Mouse (Mus musculus) adrenal gland, postnatal 36 days (tissue): ENCODE measurements at regions not wholly inside any gene's neighbourhood (a gene's known extent, or its start where the extent isn't known, plus 50 kb on each side); places are given as distances from the start of the nearest gene placed in this dataset.
"Not testable (repeated sequence)": the region's sequence is repeated elsewhere in the genome, so short reads cannot be mapped to it uniquely, and the experiment has no call there.

Experiments used
- DNase-seq, 2 experiments: peaks; one replicate each; pipeline ENCODE4 v3.0.0; 2021; ENCODE audit warnings: mixed read lengths in 1 of 2

DNA sequence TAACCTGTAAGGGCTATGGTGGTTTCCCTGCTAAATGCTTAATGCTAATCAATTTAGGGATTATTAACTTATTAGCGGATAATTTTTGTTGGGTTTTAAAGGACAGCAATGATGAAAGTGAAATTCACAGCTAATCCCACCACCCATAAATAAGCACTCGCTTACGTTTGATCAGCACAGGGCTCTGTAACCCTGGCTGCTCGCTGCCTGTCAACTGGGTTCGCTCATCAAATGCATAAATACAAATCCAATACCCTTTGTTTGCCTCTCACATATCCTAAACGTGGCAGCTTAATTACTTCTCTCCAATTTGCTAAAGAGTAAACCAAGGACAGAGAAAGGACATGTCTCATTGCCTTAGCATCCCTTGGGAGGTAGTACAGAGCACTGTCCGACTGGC, 187.5 kb upstream of the Plcz1 start:
- DNase-seq = no peak

DNA sequence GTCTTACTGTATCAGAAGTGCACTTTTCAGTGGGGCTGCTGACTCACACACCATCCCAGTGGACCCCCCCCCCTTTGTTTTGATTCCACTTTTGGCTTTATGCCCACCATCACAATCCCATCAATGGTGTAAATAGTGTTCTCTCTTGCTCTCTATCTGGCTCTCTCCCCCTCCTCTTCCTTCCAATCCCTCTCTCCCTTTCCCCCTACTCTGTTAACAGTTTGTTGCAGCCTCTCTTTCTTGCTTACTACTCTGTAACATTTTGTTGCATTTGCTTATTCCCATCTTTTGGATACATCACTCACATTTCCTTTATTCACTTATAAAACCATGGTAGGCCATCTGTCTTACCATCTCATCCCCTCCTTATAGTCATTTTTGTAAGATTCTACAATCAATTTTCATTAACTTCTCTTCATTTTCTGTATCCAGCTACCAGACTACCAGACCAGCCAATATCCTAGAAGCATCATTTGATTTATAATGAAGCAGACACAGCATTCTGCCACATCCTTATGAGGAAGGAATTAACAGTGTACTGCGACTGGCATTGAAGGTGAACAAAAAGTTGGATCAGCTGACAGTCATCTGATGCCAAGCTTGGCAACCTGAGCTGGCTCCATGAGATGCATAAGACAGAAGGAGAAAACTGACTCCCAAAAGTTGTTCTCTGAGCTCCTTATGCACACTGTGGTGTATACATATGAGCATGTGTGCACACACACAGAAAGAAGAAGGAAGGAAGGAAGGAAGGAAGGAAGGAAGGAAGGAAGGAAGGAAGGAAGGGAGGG, 181.5 kb upstream of the Plcz1 start:
- no peak for DNase-seq

DNA sequence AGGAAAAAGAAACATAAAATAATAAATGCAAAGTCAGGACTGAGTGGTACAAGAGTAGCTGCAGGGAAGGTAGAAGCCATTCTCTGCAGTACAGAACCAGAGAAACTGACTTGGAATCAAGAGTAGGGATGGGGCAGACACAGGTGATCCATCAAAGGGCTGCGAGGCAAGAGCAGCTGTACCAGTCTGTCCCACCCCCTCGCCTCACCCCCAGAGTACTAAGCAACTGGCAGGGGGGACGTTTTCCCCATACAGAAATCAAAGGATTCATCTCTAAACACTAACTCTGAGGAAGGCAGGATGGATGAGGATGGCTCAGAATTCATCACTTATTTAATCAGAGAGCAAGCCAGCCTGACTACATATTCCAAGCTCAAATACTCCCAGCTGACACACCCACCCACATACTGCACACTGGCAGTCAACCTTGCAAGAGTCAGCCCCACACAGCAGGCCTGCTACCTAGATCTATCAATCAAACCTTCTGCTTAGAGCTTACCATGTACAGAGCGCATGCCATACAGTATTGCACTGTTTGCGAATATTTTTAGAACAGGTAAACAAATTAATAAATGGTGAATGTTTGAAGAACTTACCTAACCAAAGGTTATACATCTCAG, 180.5 kb upstream of the Plcz1 start:
- DNase-seq = no peak

DNA sequence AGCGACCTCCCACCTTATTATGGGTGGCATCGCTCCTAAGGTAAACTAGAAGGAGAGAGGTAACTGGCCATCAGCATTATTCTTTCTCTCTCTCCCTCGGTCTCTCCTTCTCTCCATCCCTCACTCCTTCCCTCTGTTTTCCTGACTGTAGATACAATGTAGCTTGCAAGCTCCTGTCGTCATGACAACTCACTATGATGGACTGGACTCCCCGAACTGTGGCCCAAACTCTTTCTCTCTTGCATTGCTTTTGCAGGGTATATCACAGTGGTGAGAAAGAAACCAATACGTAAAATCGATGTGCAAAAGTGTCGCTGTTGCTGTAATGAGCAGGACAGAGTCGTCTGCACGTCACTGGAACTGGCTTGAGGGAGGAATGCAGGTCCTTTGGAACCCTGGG, 177.5 kb upstream of the Plcz1 start:
- no peak for DNase-seq

DNA sequence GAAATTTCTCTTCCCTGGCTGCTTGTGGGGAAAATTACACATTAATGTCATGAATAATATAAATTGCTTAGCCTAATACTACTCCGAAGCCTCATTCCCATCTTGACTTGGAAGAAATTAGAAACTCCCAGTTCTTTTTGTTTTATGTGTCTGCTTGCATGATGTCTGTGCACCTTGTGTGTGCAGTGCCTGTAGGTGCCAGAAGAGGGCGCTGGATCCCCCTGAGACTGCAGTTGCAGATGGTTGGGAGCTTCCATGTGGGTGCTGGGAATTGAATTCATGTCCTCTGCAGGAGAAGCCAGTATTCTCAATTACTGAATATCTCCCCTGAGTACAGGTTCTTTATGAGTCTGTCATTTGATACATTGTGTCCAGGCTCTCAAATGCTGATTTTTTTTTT, 171.1 kb upstream of the Plcz1 start:
- no peak for DNase-seq

DNA sequence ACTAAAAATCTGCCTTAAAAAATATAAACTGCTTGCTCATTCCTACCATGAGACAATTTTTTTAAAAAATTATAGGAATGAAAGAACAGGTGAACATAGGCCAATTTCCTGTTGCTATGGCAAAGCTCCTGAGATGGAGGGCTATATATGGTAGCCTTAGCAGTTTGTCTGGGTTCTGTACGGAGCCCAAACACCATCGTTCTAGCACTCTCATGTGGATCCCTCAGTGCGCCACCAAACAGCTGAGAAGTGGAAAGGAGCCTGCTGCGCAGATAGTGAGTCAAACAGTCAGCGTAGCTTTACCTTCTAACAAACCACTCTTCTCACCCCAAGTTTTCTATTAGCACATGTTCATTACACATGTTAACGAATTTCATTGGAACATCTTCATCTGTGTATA, 168.9 kb upstream of the Plcz1 start:
- DNase-seq = no peak

DNA sequence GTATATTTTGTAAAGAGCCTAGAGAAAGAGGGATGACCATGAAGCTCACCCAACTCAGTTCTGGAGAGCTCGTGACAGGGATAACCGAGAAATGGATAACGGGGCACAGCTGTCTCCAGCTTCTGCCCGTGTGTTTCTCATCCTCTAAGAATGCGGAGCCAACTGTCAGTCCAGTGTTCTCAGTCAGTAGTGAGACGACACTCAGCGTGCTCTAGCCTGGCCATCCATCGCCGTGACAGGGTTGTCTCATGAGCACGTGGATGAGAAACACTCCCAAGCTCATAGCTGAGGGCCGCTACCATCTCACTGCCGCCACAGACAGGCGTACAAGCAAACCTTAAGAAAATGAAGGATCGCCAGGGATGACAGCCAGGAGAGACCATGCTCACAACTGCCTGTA, 167.8 kb upstream of the Plcz1 start:
- no peak for DNase-seq

DNA sequence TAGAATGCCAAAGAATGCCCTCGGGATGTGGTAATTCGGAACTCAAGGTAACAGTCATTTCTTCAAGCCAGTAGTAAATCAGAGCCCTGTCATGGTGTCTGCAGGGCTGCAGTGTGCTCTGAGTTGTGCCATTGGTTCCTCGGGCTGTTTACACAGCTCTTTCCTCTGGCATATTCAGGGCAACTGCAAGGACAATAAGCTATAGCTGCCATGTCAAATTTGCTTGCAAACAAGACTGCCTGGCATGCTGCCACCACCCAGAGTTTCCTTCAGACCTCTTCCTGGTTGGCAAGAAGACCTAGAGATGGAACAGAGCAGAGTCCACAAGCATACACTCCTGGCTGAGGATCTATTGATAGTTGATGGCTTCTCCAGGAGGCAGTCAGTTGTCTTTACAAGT, 167.1 kb upstream of the Plcz1 start:
- DNase-seq = peak; percentile 75 to 90

DNA sequence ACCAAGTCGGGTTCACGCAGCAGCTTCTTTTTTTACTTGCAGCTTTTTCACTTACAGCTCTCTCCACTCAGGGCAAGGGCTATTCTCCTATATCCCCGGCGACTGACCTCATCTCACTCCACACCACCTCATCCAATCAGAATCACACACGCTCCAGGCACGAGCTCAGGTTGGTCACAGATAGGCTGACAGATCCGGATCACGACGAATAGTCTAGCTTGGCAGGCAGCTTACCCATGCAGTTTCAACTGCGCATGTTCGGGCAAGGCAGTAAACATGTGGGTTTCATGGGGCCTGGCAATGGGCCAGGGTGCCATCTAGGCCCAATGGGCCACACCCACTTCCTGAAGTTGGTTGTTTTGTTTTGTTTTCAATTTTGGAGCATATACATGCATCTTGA, 165.4 kb upstream of the Plcz1 start:
- not testable (repeated sequence) for DNase-seq

DNA sequence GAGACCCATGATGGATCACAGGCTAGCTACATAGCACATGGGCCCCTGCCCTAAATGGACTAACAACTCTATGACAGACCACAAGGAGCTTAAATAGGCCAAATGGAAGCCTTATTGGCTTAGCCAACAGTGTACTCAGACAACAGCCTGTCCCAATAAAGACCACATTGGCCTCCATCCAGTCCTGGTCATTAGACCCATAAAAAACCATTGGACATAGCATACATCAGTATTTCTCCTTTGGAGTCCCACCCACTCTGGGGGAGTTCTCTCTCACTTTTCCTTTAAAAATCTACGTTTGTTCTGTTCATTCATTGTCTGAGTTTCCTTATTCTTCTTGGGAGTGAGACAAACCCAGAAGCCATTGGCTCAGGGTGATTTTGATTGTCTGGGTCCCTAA, 160.1 kb upstream of the Plcz1 start:
- no peak for DNase-seq

DNA sequence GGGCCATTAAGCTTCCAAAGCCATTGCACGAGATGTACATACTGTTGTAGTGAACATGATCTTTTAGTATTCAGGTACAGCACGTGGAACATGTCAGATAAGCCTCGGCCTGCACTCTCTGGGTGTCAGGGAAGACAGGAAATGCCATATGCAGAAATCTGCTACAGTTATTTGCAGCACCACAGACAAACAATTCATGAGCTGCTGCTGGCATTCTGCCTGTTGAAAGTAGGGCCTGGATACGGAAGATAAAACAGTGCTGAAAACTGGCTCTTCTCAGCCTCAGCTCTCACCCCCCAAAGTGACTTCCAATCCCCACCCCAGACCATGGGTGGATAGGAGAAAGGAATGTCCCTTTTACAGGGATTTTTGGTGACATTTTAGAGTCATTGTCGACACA, 159.1 kb upstream of the Plcz1 start:
- DNase-seq = no peak

DNA sequence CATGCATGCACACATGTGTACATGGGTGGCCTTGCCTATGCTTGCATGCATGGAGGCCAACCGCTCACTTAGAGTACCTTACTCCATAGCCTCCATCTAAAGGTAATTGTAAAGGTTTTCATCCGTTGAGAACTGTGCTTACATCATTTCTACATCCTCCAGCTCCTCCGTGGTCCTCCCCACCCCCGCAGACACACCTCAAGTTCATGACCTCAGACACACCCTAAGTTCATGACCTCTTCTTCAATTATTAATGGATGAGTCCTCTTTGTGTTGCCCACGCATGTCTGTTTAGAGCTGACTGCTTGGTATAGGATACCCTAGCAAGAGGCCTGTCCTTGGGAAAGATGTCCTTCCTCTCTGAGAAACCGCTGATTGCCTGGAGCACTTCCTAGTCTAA, 156.8 kb upstream of the Plcz1 start:
- DNase-seq = no peak

DNA sequence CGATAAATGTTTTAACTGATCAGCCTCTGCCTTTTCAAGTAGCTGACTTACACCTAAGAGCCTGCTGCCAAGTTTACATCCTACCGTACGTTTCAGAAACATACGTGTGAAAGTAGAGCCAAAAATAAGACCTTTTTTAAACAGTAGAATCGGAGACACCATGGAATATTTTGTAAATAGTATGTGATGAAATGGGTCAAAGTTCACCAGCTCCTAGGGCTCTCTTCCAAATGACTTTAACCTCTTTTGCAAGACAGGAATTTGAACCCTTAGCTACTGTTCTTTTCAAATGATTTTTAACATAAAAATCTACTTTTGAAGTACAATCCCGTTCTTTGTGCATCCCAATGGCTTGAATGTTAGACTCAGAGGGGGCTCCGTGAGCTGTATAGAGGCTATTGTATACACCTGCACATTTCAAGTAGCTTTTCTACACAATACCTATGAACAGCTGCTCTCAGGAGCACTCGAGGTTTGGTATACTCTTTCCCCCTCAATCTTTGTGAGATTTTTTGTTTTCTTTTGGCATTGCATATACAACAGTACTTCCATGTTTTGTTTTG, 155.9 kb upstream of the Plcz1 start:
- DNase-seq = no peak

DNA sequence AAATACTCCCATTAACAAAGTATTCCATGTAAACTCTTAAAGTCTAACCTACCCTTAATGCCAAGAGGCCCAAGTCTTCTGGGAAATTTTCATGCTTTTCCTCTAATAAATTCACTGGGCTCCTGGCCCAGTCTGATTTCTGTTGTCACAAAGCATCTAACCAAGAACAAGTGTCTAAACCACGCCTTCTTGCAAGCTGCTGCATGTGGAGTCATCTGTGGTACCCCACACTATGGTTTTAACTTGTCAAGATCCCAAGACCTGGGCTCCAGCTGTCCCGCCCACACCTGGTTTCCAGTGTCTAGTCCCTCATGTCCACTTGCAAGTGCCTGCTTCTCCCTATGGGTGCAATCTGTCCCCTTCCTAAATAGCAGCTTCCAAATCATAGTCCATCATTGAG, 153.0 kb upstream of the Plcz1 start:
- DNase-seq = no peak

DNA sequence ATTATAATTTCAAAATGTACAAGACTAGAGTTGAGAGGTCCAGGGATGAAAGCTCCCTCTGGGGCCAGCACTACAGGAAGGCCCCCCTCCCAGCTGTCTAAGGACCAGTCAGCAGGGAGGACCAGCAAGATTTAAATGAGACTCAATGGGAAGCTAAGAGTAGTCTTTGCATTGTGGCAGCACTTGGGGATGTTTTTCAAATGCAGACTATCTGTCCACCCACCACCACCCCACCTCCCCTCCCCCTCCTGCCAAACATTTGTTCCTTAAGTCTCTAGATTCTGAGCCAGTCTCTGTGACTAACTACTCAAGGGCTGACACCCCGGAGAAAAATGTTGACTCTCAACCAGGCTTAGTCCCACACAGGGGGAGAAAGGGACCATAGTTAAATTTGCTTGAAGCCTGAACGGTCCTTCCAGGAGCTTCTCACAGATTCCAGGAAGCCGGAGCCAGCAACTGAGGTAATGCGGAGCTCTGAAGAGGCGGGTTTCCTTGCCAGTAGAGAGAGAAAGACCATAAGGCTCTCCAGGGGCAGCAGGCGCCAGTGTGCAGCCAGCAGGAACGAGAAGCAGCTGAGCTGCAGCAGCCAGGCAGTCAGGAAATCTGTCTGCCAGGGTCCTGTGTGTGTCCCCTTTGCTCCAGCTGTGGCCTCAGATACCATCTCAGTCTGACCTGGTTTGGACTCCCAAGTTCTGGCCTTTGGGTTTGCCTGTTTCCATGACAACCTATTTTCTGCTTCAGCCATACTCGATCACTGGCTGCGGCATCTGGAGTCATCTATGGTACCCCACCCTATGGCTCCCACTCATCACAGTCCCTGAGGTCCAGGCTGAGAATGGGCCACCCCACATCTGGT, 152.1 kb upstream of the Plcz1 start:
- DNase-seq = peak in 1 of 2 experiments; percentile 11

DNA sequence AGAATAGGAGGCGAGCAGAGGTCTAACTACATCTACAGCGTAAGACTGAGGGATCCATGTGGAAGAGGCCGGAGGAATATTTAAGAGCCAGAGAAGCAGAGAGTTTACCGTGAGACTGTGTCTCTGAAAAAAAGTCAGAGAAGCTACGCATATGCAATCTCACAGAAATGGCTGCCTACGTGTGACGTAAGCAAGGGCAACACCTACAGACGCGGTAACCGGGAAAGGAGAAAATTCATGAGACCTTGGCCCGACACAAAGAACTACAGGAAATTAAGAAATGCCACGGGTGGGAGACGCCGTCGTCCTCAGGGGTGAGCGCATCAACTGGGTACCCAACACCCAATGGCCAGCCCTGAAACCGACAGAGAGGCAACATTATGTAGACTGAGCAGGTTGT, 151.3 kb upstream of the Plcz1 start:
- no peak for DNase-seq

DNA sequence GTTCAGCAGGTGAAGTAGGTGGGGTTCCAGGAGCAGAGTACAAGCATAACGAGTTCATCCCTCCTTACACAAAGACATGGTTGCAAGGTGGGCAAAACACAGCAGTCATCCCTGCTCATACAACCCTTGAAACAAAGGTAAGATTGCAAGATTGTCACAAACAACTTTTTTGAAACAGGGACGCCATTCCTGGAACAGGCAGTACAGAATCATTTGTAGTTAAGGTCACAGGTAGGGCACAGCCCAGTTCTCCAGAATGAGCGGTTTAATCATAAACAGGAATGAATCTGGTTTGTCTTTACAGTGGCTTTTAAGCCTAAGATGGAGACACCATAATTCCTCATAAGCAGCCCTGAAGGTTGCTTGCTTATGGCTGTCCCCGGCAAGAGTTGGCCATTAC, 150.1 kb upstream of the Plcz1 start:
- no peak for DNase-seq

DNA sequence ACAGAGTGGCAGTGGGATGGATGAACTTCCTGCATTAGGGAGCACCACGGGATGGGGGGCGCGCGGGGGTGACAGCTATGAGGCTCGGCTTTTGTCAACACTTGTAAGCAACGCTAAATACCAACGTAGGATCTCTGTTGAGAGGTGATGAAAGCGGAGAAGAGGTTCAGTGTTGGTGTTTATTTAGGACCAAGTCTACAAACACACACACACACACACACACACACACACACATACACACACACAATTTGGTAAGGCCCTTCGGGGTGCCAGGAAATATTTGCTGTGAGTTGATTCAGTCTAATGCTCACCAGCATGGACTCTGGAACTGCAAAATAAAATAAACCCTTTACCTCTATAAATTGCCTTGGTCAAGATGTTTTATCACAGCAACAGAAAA, 148.3 kb upstream of the Plcz1 start:
- no peak for DNase-seq

DNA sequence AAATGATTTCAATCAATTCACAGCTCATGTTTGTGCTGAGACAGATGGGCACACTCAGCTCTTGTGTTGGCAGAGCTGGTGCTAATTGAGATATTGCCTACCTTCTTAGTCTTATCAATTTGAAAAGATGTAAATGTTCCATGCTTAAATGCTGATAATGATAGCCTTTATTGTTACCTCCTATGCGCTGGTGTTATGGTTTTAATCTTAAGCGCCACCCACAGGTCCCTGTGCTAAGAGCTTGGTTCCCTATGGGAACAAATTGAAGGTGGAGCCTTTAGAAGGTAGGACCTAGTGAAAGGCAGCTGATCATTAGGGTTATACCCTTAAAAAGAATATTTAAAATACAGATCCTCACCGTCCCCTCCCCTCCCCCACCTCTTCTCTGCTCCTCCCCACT, 146.5 kb upstream of the Plcz1 start:
- no peak for DNase-seq

DNA sequence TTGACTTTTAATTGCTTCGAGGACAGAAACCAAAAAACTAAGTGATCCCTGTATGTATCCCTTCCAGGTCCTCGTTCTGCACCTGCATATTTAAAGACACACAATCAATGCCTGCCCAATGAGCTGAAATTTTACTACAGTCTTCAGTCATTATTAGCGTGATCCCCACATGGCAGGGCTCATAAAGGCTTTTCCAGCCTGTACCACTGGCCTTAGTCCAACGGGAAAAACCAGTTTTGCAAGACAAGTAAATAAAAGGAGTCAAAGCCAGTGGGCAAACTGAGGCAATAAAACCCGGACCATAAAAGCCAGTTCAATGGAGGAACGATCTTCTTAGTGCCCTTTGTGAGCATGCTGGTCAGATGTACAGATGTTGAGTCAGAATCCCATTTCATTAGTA, 145.8 kb upstream of the Plcz1 start:
- DNase-seq = no peak

DNA sequence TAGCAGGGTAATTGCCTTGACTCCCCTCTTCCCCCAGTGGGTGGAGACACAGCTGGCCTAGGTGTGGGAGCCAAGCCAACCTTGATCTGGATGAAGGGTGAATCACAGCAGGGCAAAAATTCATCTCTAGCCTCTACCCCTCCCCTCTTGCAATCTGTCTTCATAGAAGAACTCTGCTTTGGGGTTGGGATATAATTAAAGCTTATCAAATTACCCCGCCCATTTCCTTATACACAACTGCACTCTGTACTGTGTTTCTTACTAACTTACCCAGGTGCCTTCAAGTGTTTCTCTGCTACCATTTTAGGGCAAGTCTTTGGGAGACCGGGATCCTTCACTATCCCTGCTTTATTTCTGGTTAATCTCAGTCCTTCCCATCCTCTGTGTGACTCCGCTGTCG, 138.7 kb upstream of the Plcz1 start:
- DNase-seq = no peak

DNA sequence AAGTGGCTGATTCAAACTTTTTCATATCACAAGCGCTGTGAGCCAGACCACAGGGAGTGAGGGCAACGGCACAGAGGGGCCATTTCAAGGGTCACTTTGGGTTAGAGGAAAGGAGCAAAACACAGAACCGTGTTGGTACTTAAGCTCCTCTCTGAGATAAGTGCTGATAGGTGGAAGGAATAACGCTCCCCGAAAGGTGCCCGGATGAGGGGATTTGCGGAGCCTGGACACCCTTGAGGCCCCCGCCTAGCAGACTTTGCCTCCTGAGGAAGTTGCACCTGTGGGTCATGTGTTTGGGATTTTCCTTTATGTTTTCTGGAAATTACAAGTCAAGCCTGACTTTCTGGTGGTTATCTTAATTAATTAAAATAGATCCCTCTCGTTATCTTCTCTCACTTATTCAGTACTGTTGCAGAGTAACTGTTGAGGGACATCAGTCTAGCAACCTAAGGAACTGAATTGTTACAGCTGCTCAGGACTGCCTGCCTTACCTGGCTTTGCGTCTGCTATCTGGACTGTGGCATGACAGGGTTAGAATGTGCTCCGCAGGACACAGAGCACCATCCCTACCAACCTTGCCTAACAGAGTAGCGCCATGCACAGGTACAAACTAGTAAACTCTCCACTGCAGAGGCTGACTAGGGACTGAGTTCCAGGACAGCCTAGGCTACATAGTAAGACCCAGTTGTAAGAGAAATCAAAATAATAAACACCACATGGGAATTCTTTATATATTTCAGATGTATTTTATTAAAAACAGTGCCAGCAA, 137.4 kb upstream of the Plcz1 start:
- no peak for DNase-seq
